Mouse (Mus musculus) spleen, adult 2 months (tissue): Measurements from ENCODE around the gene Rhbdd1. TPM values are rescaled to one million over a fixed set of nuclear protein-coding genes. Genes with fewer than 3 reads are reported as not detected.

Experiments
- DNase-seq, 2 experiments: peaks; one replicate each; pipeline versions ENCODE4 v3.0.0 to v3.0.0-alpha.2; 2012 to 2021; ENCODE audit warnings: low spot score in 2 of 2, low read depth in 1 of 2
- H3K27ac ChIP-seq: fragments of 200-500 bp; 2 replicates; pipeline ENCODE4 v1.5.1; 2012; ENCODE audit warnings: low read length, inconsistent platforms; ENCODE audit not compliant: insufficient read depth
- H3K27me3 ChIP-seq: fragments of 200-500 bp; 2 replicates; pipeline ENCODE4 v1.6.1; 2012; ENCODE audit warnings: mild to moderate bottlenecking, moderate library complexity, low read length, inconsistent platforms; ENCODE audit not compliant: control insufficient read depth, insufficient read depth
- H3K36me3 ChIP-seq: fragments of 200-500 bp; 2 replicates; pipeline ENCODE4 v1.6.1; 2012; ENCODE audit warnings: mild to moderate bottlenecking, low read length, inconsistent platforms; ENCODE audit not compliant: control insufficient read depth, insufficient read depth
- H3K4me1 ChIP-seq: fragments of 200-500 bp; 2 replicates; pipeline ENCODE4 v1.6.1; 2011; ENCODE audit warnings: inconsistent platforms; ENCODE audit not compliant: control insufficient read depth, insufficient read depth, insufficient read length
- H3K4me3 ChIP-seq: fragments of 200-500 bp; 2 replicates; pipeline ENCODE4 v1.5.1; 2011; ENCODE audit warnings: mild to moderate bottlenecking, inconsistent platforms; ENCODE audit not compliant: insufficient read depth, insufficient read length; ENCODE audit errors: extremely low read depth
- CTCF ChIP-seq: fragments of 200-500 bp; IDR thresholded peaks from 2 replicates; pipeline ENCODE4 v1.5.1; 2011; ENCODE audit warnings: mild to moderate bottlenecking, inconsistent platforms; ENCODE audit not compliant: insufficient read depth, insufficient read length, insufficient replicate concordance; ENCODE audit errors: extremely low read depth
- POLR2A ChIP-seq: fragments of 200-500 bp; IDR thresholded peaks from 2 replicates; pipeline ENCODE4 v1.6.1; 2011; ENCODE audit warnings: low read depth, low read length, inconsistent platforms
- WGBS: fragments of 180-500 bp; shearing (Covaris S2); methylation state at CpG from one replicate; pipeline ENCODE4 v1.1.7; 2018; 5-methylcytosine and 5-hydroxymethylcytosine counted together
- polyA plus RNA-seq: library from polyadenylated mRNA; depleted of rRNA; stranded (reverse); fragments of >200 nt; gene quantifications from 2 replicates; pipeline ENCODE4 v1.2.3, GENCODE M21; 2012

Rhbdd1 gene
- polyA plus RNA-seq, 1 experiment = 7.4 TPM

DNA sequence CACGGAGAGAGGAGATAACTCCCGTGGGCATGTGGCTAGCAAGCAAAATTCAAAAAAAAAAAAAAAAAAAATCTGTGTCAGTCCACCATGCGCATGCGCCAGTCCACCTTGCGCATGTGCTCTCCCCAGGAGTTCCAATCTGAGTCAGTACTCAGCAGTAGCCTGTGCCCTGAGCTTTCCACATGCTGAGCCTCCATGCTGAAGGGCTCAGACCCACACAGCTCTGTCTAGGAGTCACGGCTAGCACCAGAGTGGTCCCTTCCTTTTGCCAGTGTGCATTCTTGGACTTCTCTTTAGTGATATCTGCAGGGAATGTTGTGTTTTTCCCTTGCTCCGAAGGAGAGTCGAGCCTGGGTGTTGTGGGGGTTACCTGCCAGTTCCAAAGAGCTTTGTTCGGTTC lies 93.0 kb downstream of the Rhbdd1 start:
- no peak overlapping the region for H3K27ac ChIP-seq
- no peak for DNase-seq
- 94% methylated on average over 9 of the region's 9 CpGs for WGBS
- TF ChIP-seq CTCF (no peak), POLR2A (no peak)
- H3K4me3 ChIP-seq = no peak overlapping the region
- no peaks in the 10 kb centered on the region for H3K4me1 ChIP-seq
- no peaks in the 10 kb centered on the region for H3K27me3 ChIP-seq
- H3K36me3 ChIP-seq = no peaks in the 10 kb centered on the region

DNA sequence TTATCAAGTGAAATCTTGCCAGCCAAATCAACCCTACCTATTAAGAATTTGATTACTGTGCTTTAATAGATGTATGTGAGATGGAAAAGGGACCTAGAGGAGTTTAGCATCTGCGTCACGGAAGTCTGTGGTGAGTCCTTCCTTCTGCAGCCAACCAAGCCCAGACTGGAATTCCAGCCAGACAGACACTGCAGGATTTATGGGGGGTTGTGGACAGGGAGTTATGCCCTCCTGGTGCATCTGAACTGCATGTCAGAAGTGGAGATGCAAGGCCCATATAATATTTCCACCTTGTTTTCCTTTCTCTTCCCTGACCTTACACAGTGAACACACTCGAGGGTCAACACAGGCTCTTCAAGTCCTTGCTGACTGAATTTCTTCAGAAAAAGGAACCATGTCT lies 94.3 kb downstream of the Rhbdd1 start:
- Histone ChIP-seq H3K36me3 (no peaks in the 10 kb centered on the region), H3K27ac (no peak overlapping the region), H3K27me3 (no peaks in the 10 kb centered on the region), H3K4me3 (no peak overlapping the region), H3K4me1 (no peaks in the 10 kb centered on the region)
- TF ChIP-seq POLR2A (no peak), CTCF (no peak)
- no peak for DNase-seq
- 85% methylated on average over 3 of the region's 3 CpGs for WGBS

DNA sequence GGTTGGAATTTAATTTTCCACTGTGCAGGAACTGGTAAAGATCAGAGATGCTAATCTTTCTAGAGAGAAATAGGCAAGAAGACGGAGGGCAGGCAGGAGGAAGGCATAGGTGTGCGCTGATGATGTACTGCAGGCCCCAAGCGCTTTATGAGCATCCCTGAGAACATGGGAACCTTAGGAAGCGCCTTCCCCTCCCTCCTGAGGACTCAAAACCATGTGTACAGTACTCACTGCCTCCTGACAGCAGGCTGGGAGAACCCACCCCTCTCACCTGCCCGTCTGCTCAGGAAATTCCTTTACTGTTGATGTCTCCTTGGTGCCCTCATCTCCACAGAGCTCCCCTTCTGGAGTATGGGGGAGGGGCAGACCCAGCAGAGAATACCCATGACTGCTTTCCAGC lies 95.3 kb downstream of the Rhbdd1 start:
- TF ChIP-seq POLR2A (no peak), CTCF (no peak)
- WGBS = 96% methylated on average over 5 of the region's 5 CpGs
- Histone ChIP-seq H3K4me3 (no peak overlapping the region), H3K36me3 (no peaks in the 10 kb centered on the region), H3K4me1 (no peaks in the 10 kb centered on the region), H3K27me3 (no peaks in the 10 kb centered on the region), H3K27ac (no peak overlapping the region)
- DNase-seq = no peak

- 77% methylated on average over 4 of the region's 4 CpGs for WGBS
- no peak for TF ChIP-seq CTCF
- no peak for TF ChIP-seq POLR2A
- Histone ChIP-seq H3K36me3 (no peaks in the 10 kb centered on the region), H3K4me3 (no peak overlapping the region), H3K4me1 (no peaks in the 10 kb centered on the region), H3K27me3 (no peaks in the 10 kb centered on the region), H3K27ac (no peak overlapping the region)
- DNase-seq = no peak
These were observed 95.8 kb downstream of the Rhbdd1 start for GRCm38 (mm10) chr1:82412085-82412484.

GRCm38 (mm10) chr1:82414434-82415045 lies 98.3 kb downstream of the Rhbdd1 start:
- no peak overlapping the region for H3K4me3 ChIP-seq
- TF ChIP-seq CTCF (no peak), POLR2A (no peak)
- WGBS = 91% methylated on average over 3 of the region's 3 CpGs
- H3K27me3 ChIP-seq = no peaks in the 10 kb centered on the region
- H3K27ac ChIP-seq = no peak overlapping the region
- no peaks in the 10 kb centered on the region for H3K4me1 ChIP-seq
- H3K36me3 ChIP-seq = no peaks in the 10 kb centered on the region
- DNase-seq = no peak

DNA sequence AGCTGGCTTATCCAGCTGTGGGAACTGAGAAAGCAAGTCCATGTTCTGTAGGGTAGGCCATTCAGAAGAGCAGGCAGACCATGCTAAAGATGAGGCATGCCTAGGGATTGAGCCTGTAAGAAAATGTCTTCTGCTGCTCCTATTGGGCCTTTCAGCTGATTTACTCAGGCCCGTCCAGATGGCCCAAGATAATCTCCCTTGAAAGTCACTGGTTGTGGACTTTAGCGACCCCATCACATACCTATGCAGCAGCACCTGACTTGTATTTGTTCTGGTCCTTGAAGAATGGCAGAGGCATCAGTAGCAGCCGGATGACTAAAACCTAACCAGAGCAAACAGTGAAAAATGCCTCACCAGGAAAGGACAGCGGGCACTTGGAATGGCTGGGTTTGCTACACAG lies 99.4 kb downstream of the Rhbdd1 start:
- TF ChIP-seq POLR2A = no peak
- no peak for TF ChIP-seq CTCF
- no peaks in the 10 kb centered on the region for H3K36me3 ChIP-seq
- no peak overlapping the region for H3K27ac ChIP-seq
- no peaks in the 10 kb centered on the region for H3K4me1 ChIP-seq
- 93% methylated on average over 4 of the region's 4 CpGs for WGBS
- H3K27me3 ChIP-seq = no peaks in the 10 kb centered on the region
- no peak overlapping the region for H3K4me3 ChIP-seq
- no peak for DNase-seq

DNA sequence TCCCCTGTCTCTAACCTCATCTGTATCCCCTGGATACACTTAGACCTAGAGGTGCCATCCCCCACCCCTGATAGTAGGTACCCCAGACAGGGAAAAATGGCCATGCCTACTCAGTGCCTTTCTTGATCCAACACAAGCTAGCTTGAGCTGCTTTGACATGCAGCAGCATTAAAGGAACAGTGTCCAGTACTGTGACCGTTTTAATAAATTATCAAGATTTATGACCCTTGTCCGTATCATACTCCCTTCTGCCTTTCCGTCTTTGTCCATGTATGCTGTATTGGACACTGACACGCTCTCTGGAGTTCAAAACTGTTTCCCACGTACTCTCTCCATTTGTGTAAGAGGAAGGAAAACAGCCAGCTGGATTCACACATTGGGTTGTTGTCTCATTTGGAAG lies 111.5 kb downstream of the Rhbdd1 start:
- no peak for DNase-seq
- H3K4me3 ChIP-seq = no peak overlapping the region
- H3K4me1 ChIP-seq = no peaks in the 10 kb centered on the region
- TF ChIP-seq CTCF (no peak), POLR2A (no peak)
- H3K36me3 ChIP-seq = no peaks in the 10 kb centered on the region
- no peaks in the 10 kb centered on the region for H3K27me3 ChIP-seq
- WGBS = 95% methylated on average over 5 of the region's 5 CpGs
- H3K27ac ChIP-seq = no peak overlapping the region
